Mouse (Mus musculus) telencephalon, adult 2 months (tissue): Measurements from ENCODE around the gene Snw1.

Source experiments
- DNase-seq: peaks from one replicate; pipeline ENCODE4 v3.0.0-alpha.2; 2011; ENCODE audit warnings: low read depth, low spot score

Gene Snw1

DNA sequence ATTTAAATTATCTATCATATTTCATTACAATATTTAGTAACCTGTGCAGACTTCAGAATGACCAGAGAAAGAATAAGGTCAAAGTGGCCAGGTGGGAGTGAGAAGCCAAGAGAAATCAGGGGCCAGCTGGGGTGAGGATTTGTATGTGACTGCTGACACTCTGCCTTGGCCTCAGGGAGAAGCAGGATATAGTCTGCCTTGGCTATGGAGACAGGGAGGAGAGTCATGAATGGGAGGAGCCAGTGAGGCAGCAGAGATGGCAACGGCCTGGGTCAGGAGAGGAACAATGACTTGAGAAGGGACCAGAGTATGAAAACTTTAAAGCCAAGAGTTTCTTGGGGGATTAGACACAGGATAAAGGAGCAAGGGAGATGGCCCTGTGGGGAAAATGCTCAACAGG lies 48.4 kb downstream of the Snw1 start:
- no peak for DNase-seq

DNA sequence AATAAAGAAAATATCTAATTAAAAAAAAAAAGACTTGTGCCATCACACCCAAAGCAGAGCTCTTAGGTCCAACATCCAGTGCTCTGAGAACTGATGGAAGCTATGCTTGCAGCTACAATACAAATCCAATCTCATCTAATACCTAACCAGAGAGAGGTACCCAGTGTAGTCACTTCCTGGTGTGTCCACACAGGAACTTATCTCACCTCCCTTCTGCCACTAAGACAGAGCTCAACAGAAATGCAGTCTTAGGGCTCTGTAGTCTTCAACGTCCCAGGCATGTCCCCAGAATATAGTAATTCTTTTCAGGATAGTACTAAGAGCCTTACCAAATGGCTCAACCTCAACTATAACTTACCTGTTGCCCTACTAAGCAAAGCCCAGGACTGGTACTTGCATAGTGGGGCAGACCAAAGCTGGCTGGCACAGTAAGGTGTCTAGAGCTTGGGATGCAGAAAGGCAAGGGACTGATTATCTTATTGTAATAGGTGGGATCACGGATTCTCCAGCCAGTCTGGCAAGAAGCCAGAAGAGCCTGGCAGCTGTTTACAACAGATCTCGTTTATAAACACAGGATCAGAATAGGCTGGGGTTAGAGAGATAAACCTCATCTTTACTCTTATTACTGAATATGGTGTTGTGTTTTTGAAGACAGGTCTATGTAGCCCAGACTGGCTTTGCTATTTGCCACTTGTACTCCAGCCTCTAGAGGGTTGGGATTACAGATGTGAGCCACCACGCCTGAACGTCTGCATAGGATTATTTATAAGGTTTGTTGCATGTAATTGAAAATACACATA lies 50.2 kb downstream of the Snw1 start:
- no peak for DNase-seq

DNA sequence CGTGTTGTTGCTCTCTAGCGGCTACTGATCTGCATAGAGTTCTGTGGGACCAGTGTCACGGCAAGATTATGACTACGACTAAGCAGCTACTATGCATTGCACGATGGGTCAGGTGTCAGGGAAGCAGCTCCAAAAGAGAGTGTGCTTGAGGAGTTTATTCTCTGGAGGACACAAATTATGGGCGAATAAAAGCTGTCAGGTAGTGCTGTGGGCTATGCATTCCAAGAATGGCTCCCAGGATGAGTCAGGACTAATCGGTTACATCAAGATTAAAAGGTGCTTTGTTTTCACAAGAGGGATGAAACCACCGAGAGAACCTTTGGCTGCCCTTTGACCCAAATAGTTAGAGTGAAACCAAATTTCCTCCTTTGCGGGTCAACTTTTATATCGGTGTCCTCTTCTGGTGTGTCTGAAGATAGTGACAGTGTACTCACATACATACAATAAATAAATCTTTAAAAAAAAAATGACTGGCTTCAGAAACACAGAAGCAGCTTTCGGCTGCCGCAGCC lies 52.0 kb downstream of the Snw1 start:
- no peak for DNase-seq

DNA sequence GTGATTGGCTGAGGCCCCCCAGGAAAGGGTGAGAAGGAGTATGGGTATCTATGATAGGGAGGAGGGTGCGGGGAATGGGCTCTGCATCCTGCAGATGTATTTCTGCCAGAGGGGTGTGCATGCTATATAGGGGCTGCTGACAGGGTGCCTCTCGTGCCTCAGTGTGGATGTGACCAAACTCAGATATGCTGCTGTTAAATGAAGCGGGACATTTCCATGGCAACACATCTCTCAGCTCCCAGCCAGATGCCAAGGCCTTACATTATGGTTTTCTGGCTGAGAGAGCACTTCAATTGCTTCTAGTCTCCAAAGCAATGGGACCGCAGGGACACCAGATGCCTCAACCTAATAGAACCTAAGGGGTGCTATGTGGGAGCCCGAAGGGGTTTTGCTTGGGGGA lies 53.2 kb downstream of the Snw1 start:
- DNase-seq: peak; percentile 43

DNA sequence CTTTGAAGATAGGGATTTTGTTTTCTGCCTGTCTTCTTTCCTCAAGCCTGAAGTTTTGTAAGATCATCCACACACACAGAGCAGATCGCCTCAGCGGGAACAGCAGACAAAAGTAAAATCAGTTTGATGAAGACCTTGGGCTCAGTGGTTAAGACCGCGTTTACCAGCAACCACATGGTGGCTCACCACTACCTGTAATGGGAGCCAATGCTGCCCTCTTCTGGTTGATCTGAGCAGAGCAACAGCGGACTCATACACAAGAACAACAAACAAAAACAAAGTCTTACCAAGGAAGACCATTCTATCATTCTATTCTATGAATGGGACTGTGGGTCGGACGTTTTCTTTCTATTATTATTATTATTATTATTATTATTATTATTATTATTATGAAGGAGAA lies 55.4 kb downstream of the Snw1 start:
- DNase-seq: no peak

DNA sequence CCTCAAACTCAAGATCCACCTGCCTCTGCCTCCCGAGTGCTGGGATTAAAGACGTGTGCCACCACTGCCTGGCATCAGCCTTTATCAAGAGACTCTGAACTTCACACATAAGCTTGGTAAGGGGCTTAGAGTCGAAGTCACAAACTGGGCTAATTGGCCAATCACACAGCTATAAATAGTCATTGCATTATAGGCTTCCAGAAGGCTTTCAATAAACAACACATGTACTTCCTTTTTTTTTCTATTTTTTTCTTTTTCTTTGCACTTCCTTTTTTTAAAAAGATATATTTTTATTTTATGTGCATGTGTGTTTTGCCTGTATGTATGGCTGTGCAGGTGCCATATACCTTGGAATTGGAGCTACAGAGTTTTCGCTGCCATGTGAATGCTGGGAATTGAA lies 56.7 kb downstream of the Snw1 start:
- DNase-seq: no peak

DNA sequence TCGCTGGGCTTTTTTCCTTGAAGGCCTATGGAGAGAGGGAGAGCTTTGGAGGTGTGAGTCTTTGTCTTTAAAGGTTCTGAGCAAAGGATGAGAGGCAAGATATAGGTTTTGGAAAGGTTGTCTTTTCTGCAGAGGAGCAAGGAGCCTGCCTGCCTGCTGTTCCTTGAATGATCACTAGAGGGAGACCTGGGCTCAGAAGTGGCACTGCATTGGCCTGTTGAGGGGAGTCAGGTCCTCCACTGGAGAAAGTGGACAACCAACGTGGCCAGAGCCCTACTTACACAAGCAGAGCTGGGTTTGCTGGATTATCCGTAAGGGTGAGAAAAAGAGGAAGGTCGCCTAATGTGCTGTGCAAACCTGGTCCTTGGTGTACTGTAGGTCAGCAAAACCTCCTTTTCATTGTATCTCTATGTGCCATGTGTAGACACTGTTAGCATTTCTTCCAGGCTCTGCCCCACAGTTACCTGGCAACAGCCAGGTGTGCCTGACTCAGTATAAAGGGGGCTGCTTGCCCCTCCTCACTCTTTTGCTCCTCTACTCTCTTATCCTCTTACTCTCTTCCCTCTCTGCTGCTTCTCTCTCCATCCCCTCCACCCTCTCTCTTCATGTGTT lies 58.8 kb downstream of the Snw1 start:
- DNase-seq: no peak

DNA sequence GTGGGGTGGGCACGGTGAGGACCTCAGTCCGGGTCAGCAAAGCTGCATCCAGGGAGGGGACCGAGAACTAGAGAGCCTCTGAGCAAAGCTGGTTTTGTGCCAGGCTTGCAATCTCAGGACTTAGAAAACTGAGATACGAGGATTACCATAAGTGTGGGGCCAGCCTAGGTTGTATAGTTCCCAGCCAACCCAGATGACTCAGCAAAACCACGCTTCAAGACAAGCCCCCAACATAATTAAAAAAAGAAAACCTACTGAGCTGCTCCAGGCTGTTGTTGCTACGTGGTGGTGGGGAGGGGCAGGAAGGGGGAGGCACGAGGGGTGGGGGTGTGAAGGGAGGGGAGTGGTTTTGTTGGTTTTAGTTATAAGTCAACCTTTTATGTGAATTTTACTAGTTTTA lies 61.1 kb downstream of the Snw1 start:
- DNase-seq: no peak

DNA sequence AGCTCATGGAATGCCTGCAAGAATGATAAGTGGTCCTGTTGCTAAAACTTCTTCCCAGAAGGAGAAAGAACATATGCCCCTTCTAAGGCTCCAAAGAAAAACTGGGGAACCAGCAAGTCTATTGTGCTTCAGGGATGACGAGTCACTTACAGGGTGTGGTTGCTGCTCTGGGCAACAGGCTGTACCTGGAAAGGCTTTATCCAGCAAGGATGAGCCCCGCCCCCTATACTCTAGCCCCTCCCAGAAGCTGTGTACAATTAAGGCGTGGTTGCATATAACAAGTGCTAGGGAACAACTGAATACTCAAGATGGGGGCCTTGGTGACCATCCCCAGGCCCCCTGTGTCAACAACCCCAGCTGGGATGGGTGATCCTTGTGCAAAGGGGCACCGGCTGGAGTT lies 63.0 kb downstream of the Snw1 start:
- DNase-seq: no peak

DNA sequence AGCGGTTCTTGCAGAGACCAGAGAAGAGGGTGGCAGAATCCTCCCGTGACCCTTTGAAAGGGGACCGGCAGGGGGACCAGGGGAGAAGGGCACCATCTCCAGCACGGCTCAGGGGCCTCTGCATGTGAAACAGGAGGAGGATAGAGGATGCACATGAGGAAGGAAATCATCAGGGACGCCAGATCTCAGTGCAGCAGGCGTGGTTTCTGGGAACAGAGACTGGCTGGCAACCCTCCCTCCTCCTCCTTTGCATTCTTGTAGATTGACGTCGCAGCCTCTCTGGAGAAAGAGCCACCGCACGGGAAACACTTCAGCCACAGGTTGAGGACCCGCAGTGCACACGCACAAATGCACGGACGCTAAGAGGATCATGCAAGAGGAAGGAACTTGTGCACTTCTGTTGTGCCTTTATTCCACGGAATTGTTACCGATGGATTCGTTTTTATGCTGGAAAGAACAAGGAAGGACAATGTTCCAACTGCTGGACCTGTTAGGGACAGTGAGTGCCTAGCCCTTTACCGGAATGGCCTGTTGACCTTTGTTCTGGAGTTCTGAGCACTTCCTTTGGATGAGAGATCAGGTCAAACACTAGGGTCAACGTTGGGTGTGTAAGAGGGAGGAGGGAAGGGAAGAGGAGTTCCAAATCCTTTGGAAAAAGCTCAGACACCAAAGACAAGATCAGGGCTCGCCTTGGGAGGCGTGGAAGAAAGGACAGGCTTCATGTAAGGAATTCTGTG lies 64.0 kb downstream of the Snw1 start:
- no peak for DNase-seq

DNA sequence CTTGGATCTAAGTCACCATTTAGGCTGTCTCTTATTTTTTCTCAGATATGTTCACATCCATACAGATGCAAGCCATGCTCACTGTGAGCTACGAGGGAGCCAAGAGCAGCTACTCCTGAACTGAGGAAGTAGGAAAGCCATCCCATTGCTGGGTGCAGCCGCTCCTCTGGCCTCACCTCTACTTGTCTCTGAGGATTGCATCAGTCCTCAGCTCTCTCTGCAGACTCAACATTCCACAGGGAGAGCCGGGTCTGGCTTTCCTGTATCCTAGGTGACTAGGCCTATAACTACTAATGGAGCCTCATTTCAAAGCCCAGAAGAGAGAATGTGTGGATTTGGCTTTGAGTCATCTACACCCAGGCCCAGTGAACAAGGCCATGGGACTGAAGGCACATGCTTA lies 66.4 kb downstream of the Snw1 start:
- no peak for DNase-seq

DNA sequence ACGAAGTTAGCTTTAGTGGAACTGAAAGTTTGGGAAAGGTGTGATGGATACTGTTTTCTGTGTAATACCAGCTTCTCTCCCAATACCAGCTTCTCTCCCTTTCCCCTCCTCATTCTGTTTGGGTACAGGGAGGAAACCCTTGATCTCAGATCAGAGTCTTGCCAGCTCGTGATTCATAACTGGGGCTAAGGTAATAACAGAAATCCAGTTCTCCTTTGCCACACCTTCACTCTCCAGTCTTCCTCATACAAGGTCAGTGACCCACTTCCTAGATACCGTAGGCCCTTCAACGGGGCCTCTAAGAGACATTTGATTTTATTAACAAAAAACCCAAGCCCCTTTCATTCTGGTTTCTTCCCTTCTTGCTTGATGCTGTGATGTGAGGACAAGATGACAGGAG lies 66.9 kb downstream of the Snw1 start:
- no peak for DNase-seq

DNA sequence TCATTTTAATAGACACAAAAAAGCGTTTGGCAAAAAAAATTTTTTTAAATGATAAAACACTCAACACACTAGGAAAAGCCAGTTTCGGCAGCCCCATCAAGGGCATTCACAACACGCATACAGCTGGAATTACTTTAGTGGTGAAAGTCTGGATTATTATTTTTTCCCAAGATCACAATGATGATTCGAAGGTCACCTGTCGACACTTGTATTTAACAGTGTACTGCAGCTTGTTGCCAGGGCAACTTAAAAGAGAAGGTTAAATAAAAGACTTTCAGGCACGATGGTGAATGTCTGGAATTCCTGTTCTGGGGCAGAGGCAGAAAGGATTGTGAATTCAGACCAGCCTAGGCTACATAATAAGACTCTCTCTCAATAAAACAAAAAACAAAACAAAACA lies 70.2 kb downstream of the Snw1 start:
- no peak for DNase-seq

DNA sequence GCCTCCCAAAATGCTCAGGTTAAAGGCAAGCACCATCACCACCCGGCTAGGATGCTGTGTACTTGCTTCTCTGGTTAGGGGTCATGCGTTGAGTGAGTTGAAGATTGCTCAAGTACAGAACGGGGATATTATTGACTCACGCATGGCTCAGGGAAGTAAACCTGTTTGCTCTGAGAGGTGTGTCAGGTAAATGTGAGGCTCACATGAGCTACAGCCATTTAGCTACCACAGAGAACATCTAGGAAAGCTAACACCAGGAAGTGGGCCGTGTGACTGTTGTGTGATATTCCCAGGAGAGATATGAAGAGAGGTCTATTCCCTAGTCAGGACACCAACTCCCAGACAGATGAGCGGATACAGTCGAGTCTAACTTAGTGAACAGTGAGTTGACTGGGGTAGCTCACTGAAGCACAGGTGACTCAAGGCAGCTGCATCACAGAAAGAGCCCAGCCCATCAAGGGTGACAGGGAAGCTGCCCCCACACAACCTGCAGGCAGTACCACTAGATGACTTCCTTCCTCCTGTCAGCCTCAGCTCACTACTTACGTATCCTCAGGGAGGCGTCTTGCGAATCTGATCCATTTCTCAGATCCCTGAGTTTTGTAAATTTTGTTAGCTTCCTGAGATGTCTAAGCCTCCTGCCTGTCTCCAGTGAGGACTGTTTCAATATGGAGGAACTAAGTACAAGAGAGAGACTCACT lies 72.8 kb downstream of the Snw1 start:
- no peak for DNase-seq
